Mouse (Mus musculus) lung, embryonic 15.5 days (tissue): Measurements from ENCODE around the gene Gm12184. TPM values are rescaled to one million over a fixed set of nuclear protein-coding genes. Genes with fewer than 3 reads are reported as not detected.
"Not testable (repeated sequence)": the region's sequence is repeated elsewhere in the genome, so short reads cannot be mapped to it uniquely, and the experiment has no call there.

ENCODE experiments used
- ATAC-seq: fragments of 200-750 bp; cut with Nextera tagmentation; 2 replicates; pipeline ENCODE4 v1.8.0; 2017; ENCODE audit warnings: moderate number of reproducible peaks, borderline replicate concordance; ENCODE audit not compliant: low FRiP score, low TSS enrichment; ENCODE audit errors: extremely low read depth
- H3K27ac ChIP-seq: fragments of 300-500 bp; sonication (generic); 2 replicates; pipeline ENCODE4 v1.5.1; 2015; ENCODE audit warnings: moderate library complexity, mild to moderate bottlenecking, inconsistent platforms
- H3K27me3 ChIP-seq: fragments of 300-500 bp; sonication (generic); 2 replicates; pipeline ENCODE4 v1.6.1; 2015; ENCODE audit warnings: inconsistent platforms
- H3K36me3 ChIP-seq: fragments of 300-500 bp; sonication (generic); 2 replicates; pipeline ENCODE4 v1.6.1; 2015; ENCODE audit warnings: inconsistent platforms
- H3K4me1 ChIP-seq: fragments of 300-500 bp; sonication (generic); 2 replicates; pipeline ENCODE4 v1.6.1; 2015; ENCODE audit warnings: inconsistent platforms
- H3K4me2 ChIP-seq: fragments of 300-500 bp; sonication (generic); 2 replicates; pipeline ENCODE4 v1.6.1; 2015; ENCODE audit warnings: inconsistent platforms, mild to moderate bottlenecking, moderate library complexity
- H3K4me3 ChIP-seq: fragments of 300-500 bp; sonication (generic); 2 replicates; pipeline ENCODE4 v1.5.1; 2015; ENCODE audit warnings: mild to moderate bottlenecking, inconsistent platforms
- H3K9ac ChIP-seq: fragments of 300-500 bp; sonication (generic); 2 replicates; pipeline ENCODE4 v1.6.1; 2015; ENCODE audit warnings: inconsistent platforms
- H3K9me3 ChIP-seq: fragments of 300-500 bp; sonication (generic); 2 replicates; pipeline ENCODE4 v1.6.1; 2016; ENCODE audit warnings: inconsistent platforms
- WGBS: fragments of 180-500 bp; shearing (Covaris S2); methylation state at CpG from one replicate; pipeline ENCODE4 v1.1.7; 2015; 5-methylcytosine and 5-hydroxymethylcytosine counted together
- polyA plus RNA-seq: library from polyadenylated mRNA; unstranded; fragments of >200 nt; fragmentation: Nextera tagmentation; extraction: Ambion mirVana; gene quantifications from 2 replicates; pipeline ENCODE4 v1.2.1, GENCODE M21; 2015

Gm12184 gene
- polyA plus RNA-seq, 1 experiment from 2014 or later = 3.0 TPM

GRCm38 (mm10) chr11:48793184-48793583 lies 33.3 kb downstream of the Gm12184 start:
- no peaks in the 10 kb centered on the region for H3K9me3 ChIP-seq
- H3K27ac ChIP-seq = no peak overlapping the region
- H3K36me3 ChIP-seq = no peaks in the 10 kb centered on the region
- ATAC-seq = no peak
- no peak overlapping the region for H3K9ac ChIP-seq
- 0 out of 2 replicates have a peak, but pooled peaks cover 5% of the 10 kb centered on the region for H3K4me1 ChIP-seq
- no peak overlapping the region for H3K4me2 ChIP-seq
- WGBS = 99% methylated on average over 3 of the region's 3 CpGs
- H3K27me3 ChIP-seq = no peaks in the 10 kb centered on the region
- no peak overlapping the region for H3K4me3 ChIP-seq

DNA sequence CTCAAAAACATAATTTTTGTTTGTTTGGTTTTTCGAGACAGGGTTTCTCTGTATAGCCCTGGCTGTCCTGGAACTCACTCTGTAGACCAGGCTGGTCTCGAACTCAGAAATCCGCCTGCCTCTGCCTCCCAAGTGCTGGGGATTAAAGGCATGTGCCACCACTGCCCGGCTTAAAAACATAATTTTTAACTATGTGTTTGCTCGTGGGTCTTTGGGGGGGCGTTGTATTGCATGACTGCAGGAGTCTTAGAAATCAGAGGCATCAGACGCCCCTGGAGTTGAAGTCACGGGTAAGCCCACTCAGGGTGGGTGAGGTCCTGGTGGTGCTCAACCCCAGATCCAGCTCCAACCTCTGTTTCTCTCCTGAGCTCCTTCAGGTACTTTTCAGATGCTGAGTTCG lies 34.6 kb downstream of the Gm12184 start:
- H3K4me2 ChIP-seq, H3K27ac ChIP-seq, H3K9ac ChIP-seq, H3K4me1 ChIP-seq, ATAC-seq, H3K4me3 ChIP-seq, H3K27me3 ChIP-seq, H3K36me3 ChIP-seq, H3K9me3 ChIP-seq: not testable (repeated sequence)
- WGBS = 81% methylated on average over 9 of the region's 9 CpGs

- no peak overlapping the region for H3K27ac ChIP-seq
- no peaks in the 10 kb centered on the region for H3K36me3 ChIP-seq
- no peak for ATAC-seq
- no peak overlapping the region for H3K9ac ChIP-seq
- no peaks in the 10 kb centered on the region for H3K27me3 ChIP-seq
- no peak overlapping the region for H3K4me2 ChIP-seq
- 0 out of 2 replicates have a peak, but pooled peaks cover 3% of the 10 kb centered on the region for H3K4me1 ChIP-seq
- WGBS = 55% methylated on average over 8 of the region's 8 CpGs
- H3K4me3 ChIP-seq = no peak overlapping the region
- H3K9me3 ChIP-seq = no peaks in the 10 kb centered on the region
These were observed 35.5 kb downstream of the Gm12184 start for GRCm38 (mm10) chr11:48790946-48791345.

GRCm38 (mm10) chr11:48789973-48790823 lies 36.3 kb downstream of the Gm12184 start:
- Histone ChIP-seq H3K4me1 (0 out of 2 replicates have a peak, but pooled peaks cover 3% of the 10 kb centered on the region), H3K4me3 (peak overlapping the region; percentile 20; the same call in 1 of the 2 replicates), H3K27me3 (no peaks in the 10 kb centered on the region), H3K9ac (no peak overlapping the region), H3K36me3 (no peaks in the 10 kb centered on the region), H3K4me2 (peak overlapping the region; percentile 50), H3K9me3 (no peaks in the 10 kb centered on the region), H3K27ac (no peak overlapping the region)
- ATAC-seq = 0 out of 2 replicates have a peak, but pooled peaks have one; percentile 48
- WGBS = 16% methylated on average over 20 of the region's 20 CpGs

- H3K4me2 ChIP-seq = peak overlapping the region; percentile 72; the same call in 1 of the 2 replicates
- no peak overlapping the region for H3K27ac ChIP-seq
- no peak for ATAC-seq
- H3K9me3 ChIP-seq = no peaks in the 10 kb centered on the region
- no peaks in the 10 kb centered on the region for H3K27me3 ChIP-seq
- no peak overlapping the region for H3K4me3 ChIP-seq
- WGBS = 79% methylated on average over 5 of the region's 5 CpGs
- H3K4me1 ChIP-seq = 0 out of 2 replicates have a peak, but pooled peaks cover 3% of the 10 kb centered on the region
- no peaks in the 10 kb centered on the region for H3K36me3 ChIP-seq
- H3K9ac ChIP-seq = no peak overlapping the region
These were observed 37.2 kb downstream of the Gm12184 start for GRCm38 (mm10) chr11:48789215-48789614.

GRCm38 (mm10) chr11:48788311-48789089 lies 38.0 kb downstream of the Gm12184 start:
- 0 out of 2 replicates have a peak overlapping the region, but pooled peaks have one; percentile 34 for H3K9ac ChIP-seq
- H3K36me3 ChIP-seq = no peaks in the 10 kb centered on the region
- 0 out of 2 replicates have a peak, but pooled peaks cover 3% of the 10 kb centered on the region for H3K4me1 ChIP-seq
- peak overlapping the region; percentile 72 for H3K4me2 ChIP-seq
- H3K27me3 ChIP-seq = no peaks in the 10 kb centered on the region
- WGBS = 7% methylated on average over 16 of the region's 16 CpGs
- no peaks in the 10 kb centered on the region for H3K9me3 ChIP-seq
- peak; percentile 48; the same call in 1 of the 2 replicates for ATAC-seq
- H3K4me3 ChIP-seq = peak overlapping the region; percentile 44
- 0 out of 2 replicates have a peak overlapping the region, but pooled peaks have one; percentile 15 for H3K27ac ChIP-seq

- WGBS = 43% methylated on average over 10 of the region's 10 CpGs
- Histone ChIP-seq H3K9me3 (no peaks in the 10 kb centered on the region), H3K36me3 (no peaks in the 10 kb centered on the region), H3K27ac (0 out of 2 replicates have a peak overlapping the region, but pooled peaks have one; percentile 15), H3K4me2 (peak overlapping the region; percentile 72), H3K4me1 (0 out of 2 replicates have a peak, but pooled peaks cover 3% of the 10 kb centered on the region), H3K27me3 (no peaks in the 10 kb centered on the region), H3K9ac (no peak overlapping the region), H3K4me3 (peak overlapping the region; percentile 44)
- peak; percentile 74; the same call in 1 of the 2 replicates for ATAC-seq
These were observed 38.8 kb downstream of the Gm12184 start for GRCm38 (mm10) chr11:48787455-48788211.

DNA sequence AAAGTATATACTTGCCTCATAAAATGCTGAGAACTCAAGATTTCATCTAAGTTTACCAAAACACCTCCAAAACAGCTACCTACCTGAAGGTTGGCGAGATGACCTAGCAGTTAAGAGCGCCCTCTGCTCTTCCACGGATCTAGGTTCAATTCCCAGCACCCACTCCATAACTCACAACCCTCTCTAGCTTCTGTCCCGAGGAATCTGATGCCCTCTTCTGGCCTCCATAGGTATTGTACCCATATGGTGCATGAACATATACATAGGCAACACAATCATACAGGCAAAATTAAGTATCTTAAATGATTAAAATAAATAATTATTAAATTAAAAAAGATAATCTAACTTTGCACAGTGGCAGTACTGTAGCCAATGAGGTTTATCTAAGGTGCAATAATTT lies 44.2 kb downstream of the Gm12184 start:
- H3K27me3 ChIP-seq = no peaks in the 10 kb centered on the region
- H3K4me1 ChIP-seq = no peaks in the 10 kb centered on the region
- no peak overlapping the region for H3K4me3 ChIP-seq
- no peak overlapping the region for H3K9ac ChIP-seq
- no peaks in the 10 kb centered on the region for H3K36me3 ChIP-seq
- H3K9me3 ChIP-seq = no peaks in the 10 kb centered on the region
- no peak overlapping the region for H3K4me2 ChIP-seq
- H3K27ac ChIP-seq = no peak overlapping the region
- no peak for ATAC-seq
- 82% methylated on average over 4 of the region's 4 CpGs for WGBS

GRCm38 (mm10) chr11:48779450-48779849 lies 47.0 kb downstream of the Gm12184 start:
- H3K27me3 ChIP-seq = no peaks in the 10 kb centered on the region
- no peak for ATAC-seq
- H3K9ac ChIP-seq = no peak overlapping the region
- no peak overlapping the region for H3K4me2 ChIP-seq
- no peaks in the 10 kb centered on the region for H3K4me1 ChIP-seq
- no peaks in the 10 kb centered on the region for H3K9me3 ChIP-seq
- H3K36me3 ChIP-seq = no peaks in the 10 kb centered on the region
- WGBS = 36% methylated on average over 7 of the region's 7 CpGs
- H3K4me3 ChIP-seq = no peak overlapping the region
- no peak overlapping the region for H3K27ac ChIP-seq

DNA sequence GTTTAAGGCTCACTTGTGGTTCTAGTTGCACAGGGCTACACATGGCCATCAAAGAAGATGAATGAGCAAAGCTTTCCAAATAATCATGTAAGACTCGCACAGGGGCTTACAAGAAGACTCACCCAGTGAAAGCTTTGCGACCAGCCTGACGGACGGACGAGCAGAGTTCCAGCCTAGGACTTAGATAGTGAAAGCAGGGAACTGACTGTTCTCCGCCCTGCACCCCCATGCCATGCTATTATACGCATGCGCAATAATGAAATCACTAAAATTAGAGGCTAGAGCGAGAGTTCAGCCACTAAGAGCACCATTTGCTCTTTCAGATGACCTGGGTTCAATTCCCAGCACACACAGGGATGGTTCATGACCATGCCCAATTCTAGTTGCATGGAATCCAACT lies 49.2 kb downstream of the Gm12184 start:
- no peaks in the 10 kb centered on the region for H3K36me3 ChIP-seq
- 76% methylated on average over 9 of the region's 9 CpGs for WGBS
- no peak for ATAC-seq
- H3K4me2 ChIP-seq = no peak overlapping the region
- H3K27ac ChIP-seq = no peak overlapping the region
- H3K4me1 ChIP-seq = no peaks in the 10 kb centered on the region
- H3K4me3 ChIP-seq = no peak overlapping the region
- H3K9ac ChIP-seq = no peak overlapping the region
- H3K27me3 ChIP-seq = no peaks in the 10 kb centered on the region
- no peaks in the 10 kb centered on the region for H3K9me3 ChIP-seq

DNA sequence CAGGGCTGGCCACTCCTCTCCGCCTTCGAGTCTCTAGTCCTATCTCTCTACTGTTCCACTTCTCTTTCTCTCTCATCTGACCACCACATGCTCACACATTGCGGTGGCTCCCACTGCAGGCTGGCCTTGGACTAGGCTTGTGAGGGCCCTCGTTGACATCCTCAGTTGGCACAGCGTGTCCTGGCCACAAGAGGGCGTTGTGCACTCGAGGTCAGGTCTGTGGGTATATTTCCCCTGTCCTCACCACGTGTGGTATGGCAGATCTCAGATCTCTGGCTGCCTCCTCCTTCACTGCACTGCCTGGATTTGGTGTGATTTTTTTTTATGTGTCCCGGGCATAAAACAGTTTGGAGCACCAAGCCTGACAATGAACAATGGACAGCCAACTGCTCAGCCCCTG lies 49.8 kb downstream of the Gm12184 start:
- H3K9ac ChIP-seq = no peak overlapping the region
- H3K9me3 ChIP-seq = no peaks in the 10 kb centered on the region
- H3K27ac ChIP-seq = no peak overlapping the region
- H3K36me3 ChIP-seq = no peaks in the 10 kb centered on the region
- 42% methylated on average over 9 of the region's 9 CpGs for WGBS
- no peaks in the 10 kb centered on the region for H3K27me3 ChIP-seq
- H3K4me3 ChIP-seq = no peak overlapping the region
- no peak for ATAC-seq
- H3K4me1 ChIP-seq = no peaks in the 10 kb centered on the region
- no peak overlapping the region for H3K4me2 ChIP-seq
